Mouse (Mus musculus): ENCODE data around the gene Smg7.
"Not testable (repeated sequence)": the region's sequence is repeated elsewhere in the genome, so short reads cannot be mapped to it uniquely, and the experiment has no call there.

Smg7 gene

DNA sequence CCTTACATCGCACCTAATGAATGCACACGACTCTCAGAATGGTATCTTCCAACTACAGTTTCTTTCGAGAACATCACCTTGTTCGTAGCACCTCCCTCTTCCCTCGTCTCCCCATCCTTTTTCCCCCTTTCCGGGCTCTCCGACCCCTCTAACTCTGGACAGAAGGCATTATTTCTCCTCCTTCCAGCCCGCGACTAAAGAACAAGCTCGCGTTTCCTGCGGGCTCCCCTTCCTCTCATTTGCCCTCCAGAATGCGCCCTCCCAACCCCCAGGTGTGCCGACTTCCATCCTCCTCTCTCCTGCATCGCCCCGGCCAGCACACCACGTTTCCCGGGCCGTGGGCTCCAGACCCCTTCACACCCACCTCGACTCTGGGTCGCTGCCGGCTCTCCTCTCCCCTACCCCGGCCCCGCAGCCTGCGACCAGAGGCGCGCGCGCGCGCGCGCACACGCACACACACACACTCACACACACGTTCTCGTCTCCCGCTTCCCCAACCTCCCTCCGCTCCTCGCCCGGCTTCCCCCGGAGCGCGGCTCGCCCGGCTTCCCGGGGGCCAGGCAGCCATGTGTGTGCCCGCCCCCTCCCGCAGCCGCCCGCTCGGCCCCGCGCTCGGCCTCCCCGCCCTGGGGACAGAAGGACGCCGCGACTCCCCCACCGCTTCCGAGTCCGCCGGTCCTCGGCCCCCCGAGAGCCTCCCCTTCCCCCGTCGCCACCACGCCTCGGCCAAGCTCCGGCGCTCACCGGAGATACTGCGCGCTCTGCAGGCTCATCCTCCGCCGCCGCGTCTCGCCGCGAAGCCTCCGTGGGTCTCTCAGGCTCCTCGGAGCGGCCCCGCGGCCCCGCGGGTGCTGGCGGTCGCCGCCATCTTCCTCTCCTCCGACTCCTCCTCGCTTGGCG is at the start of gene Smg7:
Smg7 (minus strand) TSS at position 882 of the 900 bp plus-strand sequence.
- DNase-seq, result peak; percentile 40 to 42

DNA sequence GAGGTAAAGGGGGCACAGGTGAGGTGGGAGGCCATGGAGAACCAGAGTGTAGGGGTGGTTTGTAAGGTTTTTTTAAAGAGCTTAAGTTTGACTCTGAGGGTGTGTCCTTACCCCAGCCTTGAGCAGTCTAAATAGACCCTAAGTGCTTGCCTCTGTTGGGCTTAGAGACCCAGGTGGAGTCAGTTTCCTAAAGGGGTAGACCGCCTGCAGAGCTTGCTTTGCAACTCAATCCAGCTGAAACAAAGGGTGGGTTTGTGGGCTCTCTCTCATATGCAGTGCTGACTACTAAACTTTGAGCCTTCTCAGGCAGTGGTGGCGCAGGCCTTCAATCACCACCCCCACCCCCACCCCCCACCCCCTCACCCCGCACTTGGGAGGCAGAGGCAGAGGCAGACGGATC is 40.5 kb upstream of the Smg7 start:
- DNase-seq, result no peak

GRCm38 (mm10) chr1:152936365-152936764 is 33.9 kb upstream of the Smg7 start:
- no peak for DNase-seq

DNA sequence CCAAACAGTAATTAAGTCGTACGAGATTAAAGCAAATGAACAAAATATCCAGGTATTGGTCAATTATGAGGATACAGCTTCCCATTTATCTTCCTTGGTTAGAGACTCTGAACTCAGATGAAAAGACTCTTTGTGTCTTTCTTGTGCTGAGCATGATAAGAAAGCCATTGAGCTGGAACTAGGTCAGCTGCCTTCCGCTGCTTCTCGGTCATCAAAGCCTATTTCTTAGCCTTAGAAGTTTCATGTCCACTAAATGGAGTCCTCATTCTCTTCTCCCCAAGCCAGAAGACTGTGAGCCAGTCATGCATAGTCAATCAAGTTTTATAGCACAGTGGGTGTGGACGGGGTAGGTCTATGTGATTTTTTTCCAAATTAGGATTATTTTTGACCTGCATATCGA is 33.0 kb upstream of the Smg7 start:
- DNase-seq, result no peak

DNA sequence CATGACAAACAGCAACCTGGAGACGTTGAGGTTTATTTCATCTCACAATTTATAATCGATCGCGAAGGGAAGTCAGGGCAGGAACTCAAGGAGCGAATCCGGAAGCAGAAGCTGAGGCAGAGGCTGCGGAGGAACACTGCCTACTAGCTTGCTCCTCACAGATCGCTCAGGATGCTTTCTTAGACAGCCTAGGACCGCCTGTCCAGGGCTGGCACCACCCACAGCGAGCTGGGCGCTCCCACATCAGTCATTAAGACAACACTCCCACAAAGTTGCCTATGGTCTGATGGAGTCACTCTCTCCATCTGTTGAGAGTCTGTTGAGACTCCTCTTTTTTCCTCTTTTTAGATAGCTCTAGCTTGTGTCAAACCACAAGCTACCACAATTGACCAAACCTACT is 31.5 kb upstream of the Smg7 start:
- no peak for DNase-seq

DNA sequence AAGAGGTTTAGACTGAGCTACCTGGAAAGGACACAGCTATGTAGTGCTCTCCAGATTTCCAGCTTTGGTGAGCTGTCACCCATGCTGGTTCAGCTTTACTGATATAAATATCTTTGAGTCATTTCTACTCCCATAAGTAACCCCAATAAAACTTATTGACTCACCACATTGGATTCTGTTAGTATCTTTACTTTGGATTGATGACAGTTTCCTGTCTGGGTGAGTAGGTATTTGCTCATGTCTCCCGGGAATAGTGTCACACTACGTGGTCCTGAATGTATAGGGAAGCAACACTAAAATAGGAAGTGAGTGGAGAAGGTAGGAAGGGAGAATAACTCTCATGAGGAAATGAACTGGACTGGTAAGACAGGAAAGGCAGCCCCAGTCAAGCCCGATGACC is 19.3 kb upstream of the Smg7 start:
- DNase-seq, result no peak

GRCm38 (mm10) chr1:152917626-152918025 is 15.2 kb upstream of the Smg7 start:
- DNase-seq, result no peak

GRCm38 (mm10) chr1:152916936-152917335 is 14.5 kb upstream of the Smg7 start:
- DNase-seq, result no peak

DNA sequence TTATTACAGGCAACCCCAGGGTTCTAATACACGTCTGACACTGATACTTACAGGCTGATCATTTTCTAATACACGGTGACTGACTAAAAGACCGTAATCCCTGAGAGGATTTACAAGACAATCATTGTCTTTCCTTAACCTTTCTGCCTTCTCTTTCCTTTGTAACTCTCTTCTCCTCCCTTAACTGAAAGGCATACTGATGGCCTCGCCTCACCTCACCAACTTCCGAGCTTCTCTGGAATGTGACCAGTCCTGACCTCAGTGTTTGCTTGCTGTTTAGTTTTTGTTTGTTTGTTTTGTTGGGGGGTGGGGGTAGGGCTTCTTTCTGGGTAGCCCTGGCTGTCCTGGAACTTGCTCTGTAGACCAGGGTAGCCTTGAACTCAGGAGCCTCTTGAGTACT is 13.3 kb upstream of the Smg7 start:
- no peak for DNase-seq

DNA sequence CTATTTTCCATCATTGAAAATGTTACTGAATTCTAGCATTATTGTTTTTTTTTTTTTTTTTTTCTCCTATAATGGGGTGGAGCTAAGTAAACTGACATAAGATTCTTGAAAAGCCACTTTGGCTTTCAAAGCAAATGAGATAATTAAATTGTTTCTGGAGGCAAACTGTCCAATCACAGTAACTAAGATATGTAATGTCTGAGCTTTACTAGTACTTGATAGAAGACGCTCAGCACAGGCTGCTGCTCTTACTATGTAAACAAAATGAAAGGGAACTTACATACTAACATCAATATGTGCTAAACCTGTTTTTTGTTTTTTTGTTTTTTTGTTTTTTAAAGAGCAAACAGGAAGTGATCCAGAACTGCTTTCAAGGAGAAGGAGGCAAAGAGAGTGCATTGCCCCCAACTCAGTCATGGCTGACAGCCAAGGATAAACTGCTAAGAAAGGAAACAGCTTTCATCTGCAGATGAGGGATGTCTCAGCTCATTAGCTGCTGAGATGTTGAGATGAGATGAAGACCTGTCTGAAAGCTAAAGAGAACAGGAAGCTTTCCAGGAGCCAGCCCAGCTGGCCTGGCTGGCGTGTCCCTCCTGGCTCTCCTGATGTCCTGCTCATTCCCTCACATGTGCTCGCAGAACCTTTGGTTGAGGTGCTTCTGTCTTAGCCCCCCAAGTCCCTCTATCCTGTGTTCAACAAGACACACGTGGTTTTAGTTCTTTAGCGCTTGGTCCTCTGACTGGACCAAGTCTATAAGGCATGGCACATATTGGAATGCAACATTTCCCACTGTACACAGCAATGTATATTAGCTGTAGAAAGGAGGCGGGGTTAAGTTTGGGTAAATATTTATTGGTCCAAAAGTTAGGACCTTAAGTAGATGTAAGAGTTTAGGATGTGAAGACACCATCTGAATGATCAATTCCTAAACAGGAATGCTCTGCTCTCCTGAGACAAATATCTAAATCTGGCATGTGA is 11.3 kb upstream of the Smg7 start:
- DNase-seq, result no peak

DNA sequence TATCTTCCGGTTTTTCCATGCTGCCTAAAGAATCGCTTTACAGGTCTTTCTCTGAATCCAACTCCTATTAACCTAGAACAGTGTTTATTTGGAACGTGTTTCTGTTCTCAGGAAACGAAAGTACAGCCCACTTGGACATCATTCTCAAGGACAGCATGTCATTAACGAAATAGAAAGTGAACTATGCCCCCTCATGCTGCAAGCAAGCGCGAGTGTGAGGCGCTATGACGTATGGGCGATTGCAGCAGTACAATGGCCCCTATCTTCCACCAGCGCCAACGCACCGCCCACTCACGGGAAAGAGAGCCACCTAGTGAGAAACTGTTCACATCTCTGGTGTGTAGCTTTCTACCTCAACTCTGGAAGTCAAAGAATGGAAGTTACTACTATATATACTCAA is 2.0 kb upstream of the Smg7 start:
- DNase-seq, result peak; percentile 88 to 91

DNA sequence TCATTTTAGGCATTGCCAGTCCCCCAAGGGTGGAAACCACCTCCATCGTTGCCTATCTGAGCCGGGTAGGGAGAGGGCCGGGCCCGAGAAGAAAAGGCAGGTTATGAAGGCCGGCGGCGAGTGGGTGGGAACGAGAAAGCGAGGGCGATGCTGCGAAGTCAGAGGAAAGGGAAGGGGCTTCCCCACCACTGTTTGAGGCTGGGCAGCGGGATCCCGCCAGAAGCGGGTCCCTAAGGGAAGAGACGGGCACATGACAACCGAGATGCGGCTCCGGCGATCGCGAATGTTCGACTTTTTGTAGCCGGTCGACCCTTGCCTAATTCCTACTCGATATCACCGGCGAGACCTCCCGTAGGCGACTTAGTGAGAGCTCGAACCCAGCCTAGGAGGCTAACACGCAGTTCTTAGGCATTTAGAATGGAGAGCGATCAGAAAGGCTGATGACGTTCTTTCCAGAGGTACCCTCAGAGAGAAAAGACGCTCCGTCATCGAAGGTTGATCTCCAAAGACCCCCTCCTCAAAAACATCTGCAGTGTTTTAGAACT is 1.2 kb upstream of the Smg7 start:
- DNase-seq, result no peak

GRCm38 (mm10) chr1:152902665-152903516 is 445 bp upstream of the Smg7 start:
- peak; percentile 91 to 94 for DNase-seq

GRCm38 (mm10) chr1:152901419-152901764 is 1.1 kb downstream of the Smg7 start:
- no peak for DNase-seq

GRCm38 (mm10) chr1:152888086-152888485 is 14.4 kb downstream of the Smg7 start:
- DNase-seq, result not testable (repeated sequence)

GRCm38 (mm10) chr1:152871031-152871430 is 31.4 kb downstream of the Smg7 start:
- no peak for DNase-seq

GRCm38 (mm10) chr1:152869901-152870300 is 32.5 kb downstream of the Smg7 start:
- no peak for DNase-seq

DNA sequence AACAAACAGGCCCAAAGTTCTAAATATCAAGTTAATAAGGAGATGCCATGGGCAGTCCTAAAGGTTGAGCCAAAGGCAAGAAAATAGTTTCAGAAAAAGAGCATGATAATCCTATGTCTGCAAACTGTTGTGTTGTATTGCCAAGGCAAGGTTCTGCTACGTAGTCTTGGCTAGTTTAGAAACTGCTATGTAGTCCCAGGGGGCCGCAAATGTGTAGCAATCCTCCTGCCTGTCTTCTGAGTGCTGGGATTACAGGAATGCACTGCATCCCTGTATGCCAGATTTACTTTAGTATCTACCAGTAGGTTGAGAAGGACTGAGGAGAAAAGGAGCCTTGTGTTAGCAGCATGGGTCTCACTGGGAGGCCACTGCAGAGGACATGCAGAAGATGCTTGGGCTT is 55.6 kb downstream of the Smg7 start:
- no peak for DNase-seq

DNA sequence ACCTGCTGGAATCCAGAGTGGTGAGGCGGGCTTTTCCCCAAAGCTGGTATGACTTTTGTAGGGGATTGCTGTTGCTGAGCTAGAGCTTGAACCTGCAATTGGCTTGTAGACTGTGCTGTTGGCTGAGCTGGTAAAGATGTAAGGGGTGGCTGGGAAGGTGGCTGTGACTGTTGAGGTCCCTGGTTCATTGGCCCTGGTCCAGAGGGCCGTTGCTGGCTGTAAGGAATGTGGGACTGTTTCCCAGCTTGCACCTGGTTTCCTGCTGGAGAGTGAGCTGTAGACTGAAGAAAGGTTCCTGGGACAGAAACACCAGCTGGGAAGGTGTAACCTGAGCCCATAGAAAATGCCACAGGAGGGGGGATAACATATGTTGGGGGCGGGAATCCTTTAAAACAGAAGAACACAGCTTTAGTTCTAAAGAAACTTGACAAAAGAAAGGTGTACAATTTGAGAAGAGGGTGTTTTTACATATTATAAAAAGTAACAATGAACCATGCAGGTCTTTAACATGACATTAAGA is 57.2 kb downstream of the Smg7 start:
- DNase-seq, result no peak

DNA sequence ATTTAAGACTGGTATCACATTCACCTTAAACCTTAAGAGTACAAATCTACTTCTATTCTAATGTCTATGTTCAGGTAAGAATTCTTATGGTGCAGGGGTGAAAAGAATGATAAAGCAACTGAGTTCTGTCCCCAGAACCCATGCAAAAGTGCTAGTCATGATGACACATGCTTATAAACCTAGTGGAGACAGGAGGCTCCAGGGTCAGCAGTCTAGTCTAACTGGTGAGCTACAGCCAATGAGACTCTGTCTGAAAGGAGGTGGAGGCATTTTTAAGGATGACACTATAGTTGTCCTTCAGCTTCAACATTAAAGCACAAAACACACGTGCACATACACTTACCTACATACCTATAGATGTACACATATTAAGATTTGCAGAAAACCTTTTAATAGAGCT is 57.8 kb downstream of the Smg7 start:
- DNase-seq, result no peak

- DNase-seq, result no peak
These were observed 61.4 kb downstream of the Smg7 start for GRCm38 (mm10) chr1:152841057-152841456.

DNA sequence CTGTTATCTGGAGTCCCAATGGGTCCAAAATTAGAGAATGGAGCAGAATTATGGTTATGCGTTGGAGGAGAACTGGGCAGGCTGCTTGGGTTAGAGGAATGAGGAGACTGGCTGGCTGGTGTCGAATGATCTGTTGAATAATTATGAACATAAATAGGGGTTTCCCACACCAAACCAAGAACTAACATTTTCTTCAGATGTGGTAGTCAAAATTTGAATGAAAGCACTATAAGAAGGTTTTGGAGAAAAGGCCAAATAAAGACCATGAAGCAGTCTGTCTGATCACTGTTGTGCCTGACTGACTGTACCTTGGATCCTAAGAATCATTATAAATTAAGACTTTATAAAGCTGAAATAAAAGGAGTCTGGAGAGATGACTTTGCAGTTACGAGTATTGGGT is 62.1 kb downstream of the Smg7 start:
- DNase-seq, result no peak

Measured in B cell, adult 2 months (primary cell).